Mouse (Mus musculus): ENCODE results near the gene Arhgap9.

DNA sequence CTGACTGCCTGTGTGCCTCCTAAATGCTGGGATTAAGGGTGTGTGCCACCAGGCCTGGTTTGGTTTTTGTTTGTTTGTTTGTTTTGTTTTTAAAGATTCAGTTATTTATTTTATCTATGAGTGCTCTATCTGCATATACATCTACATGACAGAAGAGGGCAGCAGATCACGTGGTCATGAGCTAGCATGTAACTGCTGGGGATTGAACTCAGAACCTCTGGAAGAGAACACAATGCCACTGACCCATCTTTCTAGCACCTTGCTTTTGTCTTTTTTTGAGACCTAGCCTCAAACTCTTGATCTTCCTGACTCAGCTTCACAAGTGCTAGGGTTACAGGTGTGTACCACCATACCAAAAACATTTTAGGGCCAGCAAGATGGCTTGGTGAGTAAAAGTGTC is 13.5 kb downstream of the Arhgap9 start:
- TF ChIP-seq CTCF (IDR thresholded peaks at IDR 0.05; ENCODE audit: extremely low read depth, insufficient read length, insufficient replicate concordance, low read depth, low read length) (no peak), POLR2A (IDR thresholded peaks at IDR 0.05; ENCODE audit: low read depth, low read length) (no peak)

Data from small intestine, adult 2 months (tissue).